Comparison of ENCODE assay signal across 8 mouse cellular contexts in the genomic region with DNA sequence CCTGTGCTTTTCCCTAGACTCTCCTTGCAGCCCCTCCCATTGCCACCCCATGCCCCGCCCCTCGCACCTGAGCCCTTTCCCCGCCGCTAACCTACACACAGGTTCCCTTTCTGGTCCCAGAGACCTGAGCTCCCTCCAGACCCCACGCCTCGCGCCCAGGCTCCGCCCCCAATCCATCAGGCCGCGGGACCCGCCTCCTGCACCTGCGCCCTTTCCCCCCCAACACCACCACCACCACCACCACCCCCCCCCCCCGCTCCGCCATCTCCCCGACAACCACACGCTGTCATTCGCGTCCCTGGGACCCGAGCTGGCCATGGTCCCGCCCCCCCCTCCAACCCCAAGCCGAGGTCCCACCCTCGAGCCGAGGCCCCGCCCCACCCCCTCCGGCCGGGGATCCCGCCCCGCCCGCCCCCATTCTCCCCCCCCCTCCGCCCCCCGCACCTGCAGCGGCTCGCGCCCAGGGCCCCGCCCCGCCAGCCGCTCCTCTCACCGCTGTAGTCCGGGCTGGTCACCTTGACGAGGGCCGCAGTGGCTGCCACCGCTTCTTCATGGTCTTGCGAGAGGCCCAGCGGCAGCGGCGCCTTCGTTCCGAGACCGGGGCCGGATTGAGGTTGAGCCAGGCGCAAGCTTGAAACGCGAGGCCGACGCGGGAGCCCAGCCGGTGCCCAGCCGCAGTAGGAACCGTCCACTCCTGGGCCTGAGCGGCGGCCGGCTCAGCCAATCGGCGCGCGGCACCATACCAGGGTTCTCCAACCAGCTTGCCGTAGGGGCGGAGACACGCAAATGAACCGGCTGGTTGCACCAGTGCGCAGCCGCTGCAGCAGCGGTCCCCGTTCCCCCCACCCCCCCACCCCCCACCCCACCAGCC. TPM values are rescaled to one million over a fixed set of nuclear protein-coding genes. Genes with fewer than 3 reads are reported as not detected.
DNase-seq lines count a peak whose midpoint lies in the region; ATAC-seq lines count a peak whose summit lies in the region.

A gene (minus strand): TSS at position 710 of the 871 bp plus-strand sequence.

- peak within 1 kb of the TSS; percentile 64 for H3K9ac ChIP-seq in hindbrain, embryonic 11.5 days (ENCODE audit: low read depth, low read length)

- no peaks in the 10 kb centered on the region for H3K4me1 ChIP-seq in hindbrain, embryonic 11.5 days (replicated peaks; ENCODE audit: control insufficient read depth, insufficient read depth, low read length)

- WGBS in hindbrain, embryonic 11.5 days, result 0% methylated on average over 43 of the region's 74 CpGs

- DNase-seq in Muller cell, postnatal 12 days (ENCODE audit: inconsistent ontology term), result peak; percentile 99
- DNase-seq in cerebellum, adult 9-11 months, result peak; percentile 99
- DNase-seq in frontal cortex, adult 2 months (ENCODE audit: extremely low spot score in 1 of 2, low spot score in 1 of 2), result peak; percentile 95 to 98
- peak; percentile 96 for DNase-seq in hindbrain, embryonic 11.5 days (ENCODE audit: low spot score)
- DNase-seq in layer of hippocampus, postnatal 10 days (ENCODE audit: low spot score in 2 of 2), result peak; percentile 96 to 98
- peak; percentile 98 for DNase-seq in lung, postnatal 10 days
- DNase-seq in ovary, postnatal 36 days (ENCODE audit: low spot score), result peak; percentile 96
- peak; percentile 95 for DNase-seq in thymus, postnatal 25 days

- H3K9me3 ChIP-seq in hindbrain, embryonic 11.5 days (ENCODE audit: control insufficient read depth, low read length), result no peaks in the 10 kb centered on the region

- peak within 1 kb of the TSS; percentile 52 for H3K4me2 ChIP-seq in hindbrain, embryonic 11.5 days (replicated peaks; ENCODE audit: low read depth, low read length)

- H3K36me3 ChIP-seq in hindbrain, embryonic 11.5 days (ENCODE audit: control insufficient read depth, insufficient read depth, low read length), result no peaks in the 10 kb centered on the region

- peak within 1 kb of the TSS; percentile 97 for H3K27ac ChIP-seq in hindbrain, embryonic 11.5 days (ENCODE audit: low read depth, low read length)

- peak; percentile 98 for ATAC-seq in hindbrain, embryonic 11.5 days (ENCODE audit: low FRiP score)

- peak within 1 kb of the TSS; percentile 56 for H3K4me3 ChIP-seq in hindbrain, embryonic 11.5 days (ENCODE audit: low read depth, low read length)

- no peaks in the 10 kb centered on the region for H3K27me3 ChIP-seq in hindbrain, embryonic 11.5 days (ENCODE audit: control insufficient read depth, insufficient read depth, low read length)

RNA-seq across cellular contexts. Expression of the gene that starts here (rescaled TPM):
- 55.7 and 63.9 TPM in 2 replicates for polyA plus RNA-seq in frontal cortex, adult 2 months (2012; rRNA removed)
- 19.0 and 20.6 TPM in 2 replicates for polyA plus RNA-seq in hindbrain, embryonic 11.5 days (2014; fragmentation: Nextera tagmentation; extraction: Ambion mirVana)
- 10 to 100 TPM; 69.3 to 78.0 TPM for total RNA-seq in layer of hippocampus, postnatal 10 days (2021)

Comparison
In these comparisons a context has a peak if more than half of its experiments do, and no peak if none do; other contexts are left out.
1. Peak in every context shown above with its lines: DNase-seq, ATAC-seq, H3K4me3 ChIP-seq and H3K27ac ChIP-seq.